Mouse (Mus musculus): ENCODE measurements at regions not wholly inside any gene's neighbourhood (a gene's known extent, or its start where the extent isn't known, plus 50 kb on each side); places are given as distances from the start of the nearest gene placed in this dataset.

DNA sequence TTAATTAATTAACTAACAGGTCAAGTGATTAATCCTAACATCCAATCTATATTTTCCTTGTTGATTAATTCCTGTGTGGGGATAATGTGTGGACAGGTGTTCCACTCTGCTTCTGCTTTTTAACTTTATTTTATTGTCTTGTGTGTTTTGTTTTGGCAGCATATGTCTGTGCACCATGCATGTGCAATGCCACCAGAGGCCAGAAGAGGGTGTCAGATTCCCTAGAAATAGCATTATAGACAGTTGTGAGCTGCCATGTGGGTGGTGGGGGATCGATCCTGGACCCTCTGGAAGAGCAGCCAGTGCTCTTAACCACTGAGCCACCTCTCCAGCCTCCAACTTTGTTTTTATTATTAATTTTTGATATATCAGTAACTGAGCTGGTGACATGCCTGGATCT, 65.6 kb downstream of the En1 start:
- in situ Hi-C loops (cut with MseI, MboI): no loop called here

DNA sequence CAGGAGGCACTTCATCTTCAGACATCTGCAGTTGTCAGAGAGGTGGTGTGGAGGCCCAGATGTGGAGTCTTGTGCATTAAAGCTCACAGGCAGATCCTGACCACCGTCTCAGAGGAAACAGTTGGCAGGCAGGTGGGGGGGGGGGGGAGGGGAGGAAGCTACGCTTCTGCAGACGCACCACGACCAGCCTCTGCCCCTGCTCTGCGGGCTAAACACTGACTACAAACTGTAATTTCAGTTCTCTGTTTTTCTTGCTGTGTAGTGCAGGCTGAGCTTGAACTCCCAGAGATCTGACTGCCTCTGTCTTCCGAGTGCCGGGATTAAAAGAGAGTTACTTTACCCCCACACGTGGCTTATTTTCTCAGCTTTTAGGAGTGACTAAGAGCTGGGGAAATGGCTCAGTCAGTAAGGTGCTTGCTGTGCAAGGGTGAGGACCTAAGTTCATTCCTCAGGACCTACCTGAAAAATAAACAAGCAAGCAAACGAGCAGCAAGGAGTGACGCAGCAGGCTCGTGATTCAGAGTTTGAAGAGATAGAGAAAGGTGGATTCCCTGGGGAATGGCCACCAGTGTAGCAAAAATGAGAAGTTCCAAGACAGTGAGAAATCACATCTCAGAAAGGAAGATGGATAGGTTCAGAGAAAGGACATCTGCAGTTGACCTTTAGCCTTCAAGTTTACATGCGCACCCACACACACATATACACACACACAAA, 81.5 kb downstream of the En1 start:
- in situ Hi-C loops (cut with MseI, MboI): no loop called here

DNA sequence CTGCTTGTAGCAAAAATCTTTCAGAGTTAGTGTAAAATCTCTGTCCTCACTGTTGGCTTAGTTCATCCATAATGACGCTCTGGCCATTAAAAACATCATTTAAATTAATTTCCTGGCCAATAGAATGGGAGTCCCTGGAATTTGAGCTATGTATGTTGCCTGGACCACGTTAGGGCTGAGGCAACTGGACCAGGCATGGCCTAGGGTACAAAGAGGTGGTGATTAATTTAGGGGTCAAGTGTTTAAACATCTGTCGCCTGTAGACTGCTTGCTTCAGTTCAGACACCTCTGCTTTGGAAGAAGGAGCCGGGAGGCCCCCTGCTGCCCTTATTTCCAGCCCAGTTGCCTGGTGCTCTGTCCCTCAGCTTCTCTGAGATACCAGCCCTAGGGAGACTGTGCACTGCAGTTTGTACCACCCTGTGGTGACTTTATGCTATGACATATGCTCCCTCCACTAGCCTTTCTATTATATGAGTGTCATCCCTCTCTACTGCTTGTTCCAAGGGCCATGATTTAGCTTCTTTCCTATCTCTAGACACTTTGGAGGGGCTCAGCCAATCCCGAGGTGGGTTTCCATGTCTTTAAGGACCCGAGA, 83.5 kb downstream of the En1 start:
- in situ Hi-C loops (cut with MseI, MboI): no loop called here

DNA sequence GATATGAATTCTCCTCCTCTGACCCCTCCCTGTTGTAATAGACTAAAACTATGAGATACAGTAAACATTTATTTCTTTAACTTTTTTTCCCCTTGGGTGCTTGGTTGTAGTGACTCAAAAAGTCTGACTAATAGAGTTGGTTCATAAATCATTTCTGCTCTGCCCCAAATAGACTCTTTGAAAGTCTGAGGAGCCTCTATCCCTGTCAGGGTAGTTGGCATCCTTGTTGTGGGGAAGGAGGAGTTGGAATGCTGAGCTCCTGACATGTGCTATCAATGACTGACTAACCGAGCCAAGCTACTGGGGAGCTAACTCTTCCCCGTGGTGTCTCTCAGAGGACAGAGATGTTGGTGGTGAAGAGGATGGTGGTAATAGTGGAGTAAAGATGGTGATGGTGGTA, 89.4 kb downstream of the En1 start:
- in situ Hi-C loops (cut with MseI, MboI): no loop called here

DNA sequence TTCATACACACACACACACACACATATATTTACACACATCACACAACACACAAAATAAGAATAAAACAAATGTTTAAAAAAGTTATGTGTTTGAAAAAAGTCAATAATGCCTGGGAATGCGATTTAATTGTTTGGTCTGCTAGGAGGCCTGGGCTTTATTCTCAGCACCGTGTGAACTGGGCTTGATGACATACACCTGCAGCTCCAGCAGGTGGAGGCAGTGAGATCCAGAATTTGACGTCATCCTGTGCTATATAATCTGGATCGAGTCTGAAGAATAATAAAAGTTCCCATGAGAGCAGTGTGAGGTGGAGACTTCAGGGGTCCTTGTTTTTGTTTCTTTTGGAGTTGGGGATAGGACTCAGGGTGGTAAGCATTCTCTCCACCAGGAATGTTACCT, 96.0 kb downstream of the En1 start:
- in situ Hi-C loops (cut with MseI, MboI): no loop called here

DNA sequence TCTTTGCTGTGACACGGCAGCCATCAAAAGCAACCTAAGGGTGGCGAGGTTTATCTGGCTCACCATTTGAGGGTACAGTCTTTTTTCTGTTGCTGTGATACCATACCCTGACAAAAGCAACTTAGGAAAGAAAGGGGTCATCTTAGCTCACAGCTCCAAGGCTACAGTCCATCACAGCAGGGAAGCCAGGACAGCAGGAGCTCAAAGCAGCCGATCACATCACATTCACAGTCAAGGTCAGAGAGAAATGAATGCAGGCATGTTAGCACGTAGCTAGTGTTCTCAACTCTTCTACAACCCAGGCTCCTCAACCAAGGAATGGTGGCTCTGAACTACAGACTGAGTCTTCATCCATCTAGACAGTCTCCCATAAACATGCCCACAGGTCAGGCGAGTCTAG, 102.0 kb downstream of the En1 start:
- in situ Hi-C loops (cut with MseI, MboI): no loop called here

DNA sequence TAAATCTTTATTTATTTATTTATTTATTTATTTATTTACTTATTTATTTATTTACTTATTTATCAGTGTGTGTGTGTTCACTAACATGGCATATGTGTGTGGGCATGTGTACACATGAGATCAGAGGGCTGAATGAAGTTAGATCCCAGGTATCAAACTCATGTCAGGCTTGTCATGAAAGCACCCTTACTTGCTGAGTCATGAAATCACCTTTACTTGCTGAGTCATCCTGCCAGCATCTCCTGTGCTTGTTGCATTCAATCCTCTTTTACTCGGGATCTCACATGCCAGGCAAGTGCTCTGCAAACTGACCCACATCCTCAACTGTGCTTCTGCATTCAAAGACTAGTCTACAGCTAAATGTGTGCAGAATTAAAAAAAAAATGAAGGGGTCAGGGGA, 103.8 kb downstream of the En1 start:
- in situ Hi-C loops (cut with MseI, MboI): no loop called here

DNA sequence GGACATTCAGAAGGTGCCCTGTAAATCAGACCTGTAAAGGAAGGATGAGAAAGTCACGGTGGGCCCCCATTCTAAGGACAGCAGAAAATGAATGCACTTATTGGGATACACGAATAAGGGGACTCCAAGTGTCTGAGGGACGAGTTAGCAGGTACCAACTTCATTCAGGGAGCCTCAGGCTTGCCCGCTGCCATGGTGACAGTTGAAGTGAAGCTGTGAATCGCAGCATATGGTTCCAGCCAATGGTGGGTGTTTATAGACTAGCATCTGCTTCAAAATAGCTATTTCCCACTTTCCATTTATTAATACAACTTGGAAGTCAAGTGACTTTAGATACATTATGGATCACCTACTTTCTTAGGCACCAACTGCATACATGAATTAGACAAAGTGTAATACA, 106.3 kb downstream of the En1 start:
- in situ Hi-C loops (cut with MseI, MboI): no loop called here

DNA sequence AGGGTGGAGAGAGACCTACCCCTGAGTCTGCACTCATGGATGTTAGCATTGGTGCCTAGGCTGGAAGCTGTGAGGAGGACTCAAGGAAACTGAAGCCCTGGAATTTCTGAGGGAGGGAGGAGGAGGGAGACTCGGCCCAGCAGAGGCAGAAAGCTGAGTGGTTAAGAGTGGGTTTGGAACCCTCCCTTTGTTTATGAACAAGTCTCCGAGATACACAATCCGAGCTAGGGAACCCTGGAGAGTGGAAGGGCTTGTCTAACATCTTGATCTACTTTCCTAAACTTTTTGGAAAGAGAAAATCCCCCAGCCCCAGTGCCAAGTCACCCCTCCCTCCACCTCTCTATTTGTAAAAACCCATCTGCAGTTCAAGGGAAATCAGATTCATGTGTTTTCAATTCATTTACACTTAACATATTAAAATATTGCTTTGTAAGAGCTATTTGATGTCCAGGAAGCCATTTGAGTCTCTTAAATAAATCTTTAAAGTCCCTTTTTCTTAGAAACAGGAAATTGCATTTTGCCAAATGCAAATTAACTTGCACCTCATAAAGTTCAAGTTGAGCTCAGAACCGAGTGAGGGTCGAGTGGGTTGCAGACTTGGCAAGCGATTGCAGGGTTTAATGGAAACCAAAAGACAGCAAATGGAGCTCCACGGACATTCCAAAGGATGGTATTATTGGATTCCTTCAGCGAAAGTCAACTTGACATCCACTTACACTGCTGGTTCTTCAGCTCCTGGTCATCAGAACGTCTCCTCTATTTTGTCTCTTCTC, 113.1 kb downstream of the En1 start:
- in situ Hi-C loops (cut with MseI, MboI): no loop called here

DNA sequence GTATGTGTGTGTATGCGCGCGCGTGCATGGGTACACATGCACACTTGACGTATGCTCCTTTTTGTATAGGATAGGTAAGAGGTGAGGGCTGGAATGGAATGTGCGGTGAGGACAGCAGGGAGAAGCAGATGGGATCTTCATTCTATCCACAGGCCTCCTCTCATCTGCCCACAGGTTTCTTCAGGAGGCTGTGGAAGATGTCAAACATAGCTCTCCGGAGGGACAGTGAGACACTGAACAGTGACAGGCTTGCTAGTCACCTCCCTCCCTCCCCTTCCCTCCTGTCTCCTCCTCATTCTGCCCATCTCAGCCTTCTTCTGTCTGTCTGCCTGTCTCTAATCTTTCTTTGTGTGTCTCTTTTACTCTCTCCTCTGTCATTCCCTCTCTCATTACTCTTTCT, 124.6 kb downstream of the En1 start:
- in situ Hi-C loops (cut with MseI, MboI): no loop called here

DNA sequence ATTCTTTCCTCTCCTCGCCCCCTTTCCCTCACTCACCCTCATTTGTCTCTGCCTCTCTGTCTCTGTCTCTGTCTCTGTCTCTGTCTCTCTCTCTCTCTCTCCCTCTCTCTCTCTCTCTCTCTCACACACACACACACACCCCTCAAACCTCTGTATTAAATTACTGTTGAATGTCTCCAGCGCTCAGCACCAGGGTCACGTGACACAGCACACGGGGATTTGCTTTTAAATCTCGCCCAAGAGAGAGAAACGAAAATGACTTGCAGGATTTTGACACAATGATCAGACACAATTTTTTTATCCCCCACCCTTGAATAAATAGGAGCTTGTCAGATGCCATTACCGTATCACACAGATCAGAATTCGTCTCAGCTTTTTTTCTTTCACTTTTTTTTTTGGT, 125.2 kb downstream of the En1 start:
- in situ Hi-C loops (cut with MseI, MboI): no loop called here

DNA sequence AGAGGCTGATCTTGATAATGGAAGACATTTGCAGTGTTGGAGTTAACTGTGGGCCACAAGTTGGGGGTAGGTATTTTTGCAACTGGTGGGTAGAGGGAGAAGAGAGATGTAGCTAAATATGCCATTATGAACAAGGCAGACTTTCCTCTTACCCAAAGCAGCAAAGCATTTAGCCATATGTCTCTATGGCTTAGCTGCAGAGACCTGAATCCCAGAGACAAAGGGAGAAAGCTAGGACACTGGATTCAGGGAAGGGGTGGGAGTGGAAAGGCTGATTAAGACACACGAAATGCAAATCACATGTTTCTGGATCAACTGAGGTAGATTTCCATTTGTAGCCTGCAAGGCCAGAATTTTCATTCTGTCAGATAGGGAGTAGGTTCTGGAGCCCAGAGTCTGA, 129.8 kb downstream of the En1 start:
- in situ Hi-C loops (cut with MseI, MboI): no loop called here

DNA sequence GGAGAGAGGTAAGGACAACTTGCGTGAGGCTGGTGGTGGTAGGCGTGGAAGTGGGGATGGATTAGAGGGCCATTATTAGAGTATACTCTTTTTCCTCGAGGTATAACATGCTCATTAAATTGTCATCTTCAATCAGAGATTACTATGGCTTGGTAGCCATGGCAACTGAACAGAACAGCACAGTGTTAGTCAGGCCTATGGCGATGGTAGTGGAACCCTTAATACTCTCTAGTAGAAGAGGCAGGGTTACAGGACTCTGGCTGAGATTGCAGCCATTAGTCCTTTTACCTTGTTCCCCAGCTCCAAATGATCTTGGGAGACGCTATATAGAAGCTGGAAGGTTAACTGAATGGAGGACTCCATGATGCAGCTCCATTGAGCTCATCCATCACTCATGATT, 131.5 kb downstream of the En1 start:
- in situ Hi-C loops (cut with MseI, MboI): no loop called here

DNA sequence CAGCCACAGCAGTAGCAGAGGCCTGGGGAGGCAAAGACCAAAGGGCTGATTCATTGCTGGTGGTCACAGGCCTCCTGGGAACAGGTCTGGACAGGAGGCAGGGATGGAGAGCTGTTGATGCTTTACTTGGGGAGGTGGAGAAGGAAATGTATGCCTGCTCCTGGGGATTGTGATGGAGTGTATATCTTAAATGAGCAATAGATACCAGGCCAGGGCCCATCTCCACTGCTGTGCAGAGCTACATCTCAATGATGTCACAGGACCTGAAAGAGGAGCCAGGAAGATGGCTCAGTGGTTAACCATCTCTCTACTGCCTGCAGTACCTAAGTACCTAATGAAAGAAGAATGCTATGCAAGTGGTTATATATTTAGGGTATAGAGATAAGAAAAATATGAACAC, 132.6 kb downstream of the En1 start:
- in situ Hi-C loops (cut with MseI, MboI): no loop called here

DNA sequence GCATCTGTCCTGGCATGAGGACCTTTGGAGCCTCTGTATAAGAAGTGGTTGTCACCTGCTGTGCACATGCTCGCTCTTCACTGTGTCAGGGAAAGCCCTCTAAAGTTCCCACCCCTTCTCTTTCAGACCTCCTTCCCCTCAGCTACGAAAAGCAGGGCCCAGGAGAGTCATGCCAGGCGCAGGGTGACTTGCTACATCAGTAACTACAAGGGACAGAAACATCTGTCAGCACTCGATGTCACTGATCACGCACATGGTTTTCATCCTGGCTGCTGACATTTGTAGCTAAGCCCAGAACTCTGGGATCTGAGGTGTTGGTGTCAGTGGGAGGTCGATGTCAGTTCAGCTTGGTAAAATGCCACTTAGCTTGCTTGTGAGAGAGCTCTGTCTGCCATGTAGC, 137.3 kb downstream of the En1 start:
- in situ Hi-C loops (cut with MseI, MboI): no loop called here

DNA sequence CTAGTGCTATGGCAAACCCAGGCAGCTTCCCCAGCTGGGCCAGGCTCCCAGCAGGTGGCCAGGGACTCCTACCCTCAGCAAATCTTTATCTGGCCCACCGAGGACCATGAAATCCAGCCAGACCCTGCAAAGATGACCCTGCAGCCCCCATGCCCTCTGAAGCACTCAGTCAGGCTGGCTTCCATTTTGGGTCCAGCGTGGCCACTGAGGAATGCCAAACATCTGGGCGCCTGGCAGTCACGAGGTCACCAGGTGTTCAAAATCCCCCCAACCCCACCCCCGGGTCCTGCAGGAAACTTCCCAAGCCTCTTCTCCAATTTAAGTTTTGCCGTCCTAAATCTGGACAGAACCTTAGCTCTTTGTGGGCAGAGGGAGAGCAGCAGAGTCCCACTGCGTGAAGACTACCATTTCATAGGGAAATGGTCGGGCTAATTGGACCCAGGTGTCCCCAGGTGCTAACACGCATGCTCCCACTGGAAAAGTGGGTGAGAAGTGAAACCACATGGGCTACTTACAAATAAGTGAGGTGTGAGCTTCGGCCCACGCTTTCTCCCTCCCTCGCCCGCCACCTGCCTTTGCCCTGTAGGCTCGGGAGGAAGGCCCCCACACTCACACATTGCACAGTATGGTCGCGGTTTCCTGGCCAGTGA, 139.0 kb downstream of the En1 start:
- in situ Hi-C loops (cut with MseI, MboI): no loop called here

DNA sequence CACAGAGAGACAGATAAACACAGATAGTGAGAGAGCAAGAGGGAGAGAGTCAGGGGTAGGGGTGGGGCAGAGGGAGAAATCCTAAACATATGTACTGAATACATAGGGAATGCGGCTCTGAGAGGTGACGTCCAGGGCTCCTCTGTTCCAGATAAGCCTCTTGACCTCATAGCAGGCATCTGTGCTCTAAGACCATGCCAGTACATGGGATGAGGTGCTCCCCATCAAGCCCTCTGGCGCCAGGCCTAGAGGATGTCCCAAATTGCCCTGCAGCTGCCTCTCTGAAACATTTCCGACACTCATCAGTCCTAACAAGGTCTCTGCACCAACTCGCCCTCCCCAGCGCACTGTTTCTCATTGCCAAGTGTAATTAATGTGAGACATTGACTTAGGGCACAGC, 146.7 kb downstream of the En1 start:
- in situ Hi-C loops (cut with MseI, MboI): no loop called here

DNA sequence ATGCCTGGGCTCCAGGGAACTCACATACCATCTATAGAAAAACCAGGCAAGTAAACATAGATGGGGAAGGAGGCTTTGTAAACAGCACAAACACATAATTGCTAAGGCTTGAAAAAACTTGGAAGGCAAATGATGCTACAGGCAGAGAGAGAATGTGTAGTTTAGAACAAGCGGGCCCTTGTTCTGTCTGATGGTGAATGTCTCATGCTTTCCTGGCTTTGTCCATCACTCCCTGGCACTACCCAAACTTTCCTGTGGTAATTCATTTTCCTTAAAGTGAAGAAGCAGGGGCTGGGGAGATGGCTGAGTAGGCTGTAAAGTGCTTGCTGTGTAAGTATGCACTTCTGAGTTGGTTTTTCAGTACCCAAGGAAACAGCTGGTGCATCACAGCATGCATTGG, 151.2 kb downstream of the En1 start:
- in situ Hi-C loops (cut with MseI, MboI): no loop called here

DNA sequence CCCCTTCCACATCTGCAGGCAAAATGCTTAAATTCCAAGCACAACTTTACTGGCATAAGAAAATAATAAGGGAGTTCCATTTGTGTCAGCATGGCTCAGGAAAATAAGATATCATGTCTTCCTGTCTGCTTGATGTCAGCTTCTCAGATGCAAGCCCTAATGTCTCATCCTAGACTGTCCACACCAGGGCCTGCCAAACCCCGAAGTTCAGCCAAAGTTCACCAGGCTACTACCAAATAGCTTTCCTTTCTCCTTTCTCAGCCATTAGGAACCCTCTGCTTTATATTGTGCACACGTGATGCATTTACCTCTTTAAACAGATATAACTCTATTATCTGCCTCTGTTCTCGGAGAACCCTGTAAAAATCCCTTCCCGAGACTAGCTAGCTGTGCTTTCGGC, 152.1 kb downstream of the En1 start:
- in situ Hi-C loops (cut with MseI, MboI): no loop called here

DNA sequence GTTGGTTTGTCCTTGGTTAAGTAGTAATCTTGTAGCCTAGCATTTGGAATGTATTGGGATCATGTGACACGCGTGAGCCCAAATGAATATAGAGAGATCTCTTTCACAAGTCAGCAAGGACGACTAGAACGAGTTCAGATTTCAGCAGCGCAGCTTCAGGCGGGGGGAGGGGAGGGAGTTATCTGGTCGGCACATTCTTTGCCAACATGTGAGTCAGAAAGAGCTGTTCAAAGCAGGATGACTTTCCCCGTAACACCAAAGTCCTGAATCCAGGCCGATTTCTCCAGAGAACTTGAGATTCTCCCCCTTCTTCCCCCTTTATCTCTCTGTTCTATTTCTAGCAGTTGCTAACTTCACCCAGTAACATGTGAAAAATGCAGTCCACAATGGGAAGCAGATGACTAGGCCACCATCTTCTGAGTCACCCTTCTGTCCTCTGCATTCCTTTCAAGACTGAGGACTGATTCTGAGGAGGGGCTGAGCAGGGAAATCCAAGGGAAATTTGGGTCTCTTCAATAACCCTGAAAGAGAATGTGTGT, 155.1 kb downstream of the En1 start:
- in situ Hi-C loops (cut with MseI, MboI): no loop called here

DNA sequence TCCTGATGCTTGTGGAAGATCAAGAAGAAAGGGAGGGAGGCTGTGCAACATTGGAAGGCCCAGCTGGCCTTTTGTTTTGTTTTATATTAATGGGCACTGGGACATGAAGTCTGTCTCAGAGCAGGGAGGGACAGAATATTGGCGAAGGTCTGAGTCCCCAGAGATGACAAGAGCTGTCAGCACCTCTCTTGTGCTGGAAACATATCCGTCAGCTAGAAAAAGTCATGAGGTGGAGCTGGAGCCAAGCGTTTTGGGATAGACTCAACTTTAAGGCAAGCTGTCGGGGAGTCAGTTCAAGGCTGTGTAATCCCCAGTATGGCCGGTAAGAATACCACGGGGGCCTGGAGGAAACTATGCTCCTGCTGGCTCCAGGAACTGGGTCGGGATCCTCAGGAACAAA, 156.0 kb downstream of the En1 start:
- in situ Hi-C loops (cut with MseI, MboI): no loop called here

DNA sequence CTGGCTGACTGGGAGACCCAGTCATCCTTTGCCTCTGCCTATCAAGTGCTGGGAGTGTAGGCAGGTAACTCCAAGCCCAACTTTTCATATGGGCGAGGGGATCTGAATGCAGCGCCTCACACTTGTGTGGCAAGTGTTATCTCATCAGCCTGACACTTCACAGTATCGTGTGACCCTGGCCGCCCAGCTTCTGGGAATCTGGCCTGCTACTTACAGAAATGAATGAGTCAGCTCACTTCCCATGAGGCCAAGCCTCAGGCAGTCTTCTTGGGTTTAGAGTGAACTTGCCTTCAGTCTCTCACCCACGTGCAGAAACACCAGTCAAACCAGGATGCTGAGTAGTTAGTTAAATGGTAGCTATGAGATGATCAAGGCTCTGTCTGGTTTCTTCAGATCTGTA, 156.5 kb downstream of the En1 start:
- in situ Hi-C loops (cut with MseI, MboI): no loop called here
